Mouse (Mus musculus): ENCODE measurements around the gene Cmss1. TPM values are rescaled to one million over a fixed set of nuclear protein-coding genes. Genes with fewer than 3 reads are reported as not detected.

Gene Cmss1
- polyA plus RNA-seq, 1 experiment from 2014 or later, result 45.2 TPM

DNA sequence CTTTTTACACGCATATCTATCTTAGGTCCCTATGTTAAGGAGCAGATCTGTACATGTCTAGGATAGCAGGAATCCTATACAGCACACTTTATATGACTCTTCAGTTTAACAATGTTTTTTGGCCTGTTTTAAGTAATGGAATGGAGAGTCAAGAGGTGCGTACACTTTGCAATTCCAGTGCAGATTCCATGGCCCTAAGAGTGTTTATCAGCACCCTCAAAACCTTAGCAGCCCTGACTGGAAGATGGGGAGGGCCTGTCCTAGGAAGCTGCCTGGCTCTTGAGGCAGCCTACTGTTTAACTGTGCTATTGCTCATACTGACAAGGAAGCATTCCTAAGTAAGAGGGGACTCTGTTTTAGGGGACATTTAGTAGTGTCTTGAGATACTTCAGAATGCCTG lies 222.4 kb downstream of the Cmss1 start:
- no peaks in the 10 kb centered on the region for H3K4me1 ChIP-seq (replicated peaks)
- H3K27me3 ChIP-seq (replicated peaks), result no peaks in the 10 kb centered on the region
- WGBS, result 77% methylated on average over 2 of the region's 2 CpGs
- no peak overlapping the region for H3K9ac ChIP-seq
- H3K27ac ChIP-seq, result no peak overlapping the region
- H3K36me3 ChIP-seq, result no peaks in the 10 kb centered on the region
- no peaks in the 10 kb centered on the region for H3K9me3 ChIP-seq
- ATAC-seq, result no peak
- H3K4me3 ChIP-seq (replicated peaks), result no peak overlapping the region
- H3K4me2 ChIP-seq (replicated peaks), result no peak overlapping the region

DNA sequence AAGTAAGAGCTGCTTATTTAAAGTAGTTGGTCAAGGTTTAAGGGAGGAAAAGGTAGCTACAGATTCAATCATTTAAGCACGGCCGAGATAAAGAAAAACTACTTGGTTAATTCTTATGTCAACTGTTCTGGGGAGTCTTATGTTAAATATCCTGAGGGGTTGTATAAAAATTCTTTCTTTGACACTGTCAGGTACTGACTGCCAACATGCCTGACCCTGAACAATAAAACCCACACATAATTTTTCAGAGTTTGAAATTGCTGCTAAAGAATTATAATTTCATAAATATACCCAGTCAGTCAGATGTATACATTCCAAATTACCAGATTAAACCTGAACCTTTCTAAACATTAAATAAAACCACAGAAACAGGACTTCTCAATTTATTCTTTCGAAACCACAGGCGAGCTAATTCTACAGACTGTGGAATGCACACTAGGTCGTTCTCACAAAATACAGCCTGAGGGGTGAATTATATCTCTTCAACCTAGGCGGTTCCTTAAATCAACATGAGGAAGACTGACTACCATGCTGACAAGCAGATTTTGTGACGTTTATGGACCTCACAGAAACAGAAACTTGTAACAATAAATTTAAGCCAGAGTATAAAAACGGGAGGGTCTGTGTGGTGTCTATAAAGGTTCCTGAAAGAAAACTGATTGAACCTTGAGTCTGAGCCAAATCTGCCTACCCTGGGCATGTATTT lies 223.2 kb downstream of the Cmss1 start:
- H3K9ac ChIP-seq, result no peak overlapping the region
- H3K27ac ChIP-seq, result no peak overlapping the region
- no peaks in the 10 kb centered on the region for H3K4me1 ChIP-seq (replicated peaks)
- no peaks in the 10 kb centered on the region for H3K9me3 ChIP-seq
- no peaks in the 10 kb centered on the region for H3K36me3 ChIP-seq
- no peak overlapping the region for H3K4me3 ChIP-seq (replicated peaks)
- no peaks in the 10 kb centered on the region for H3K27me3 ChIP-seq (replicated peaks)
- H3K4me2 ChIP-seq (replicated peaks), result no peak overlapping the region
- 37% methylated on average over 8 of the region's 8 CpGs for WGBS
- peak; percentile 28; the same call in 1 of the 2 replicates for ATAC-seq

DNA sequence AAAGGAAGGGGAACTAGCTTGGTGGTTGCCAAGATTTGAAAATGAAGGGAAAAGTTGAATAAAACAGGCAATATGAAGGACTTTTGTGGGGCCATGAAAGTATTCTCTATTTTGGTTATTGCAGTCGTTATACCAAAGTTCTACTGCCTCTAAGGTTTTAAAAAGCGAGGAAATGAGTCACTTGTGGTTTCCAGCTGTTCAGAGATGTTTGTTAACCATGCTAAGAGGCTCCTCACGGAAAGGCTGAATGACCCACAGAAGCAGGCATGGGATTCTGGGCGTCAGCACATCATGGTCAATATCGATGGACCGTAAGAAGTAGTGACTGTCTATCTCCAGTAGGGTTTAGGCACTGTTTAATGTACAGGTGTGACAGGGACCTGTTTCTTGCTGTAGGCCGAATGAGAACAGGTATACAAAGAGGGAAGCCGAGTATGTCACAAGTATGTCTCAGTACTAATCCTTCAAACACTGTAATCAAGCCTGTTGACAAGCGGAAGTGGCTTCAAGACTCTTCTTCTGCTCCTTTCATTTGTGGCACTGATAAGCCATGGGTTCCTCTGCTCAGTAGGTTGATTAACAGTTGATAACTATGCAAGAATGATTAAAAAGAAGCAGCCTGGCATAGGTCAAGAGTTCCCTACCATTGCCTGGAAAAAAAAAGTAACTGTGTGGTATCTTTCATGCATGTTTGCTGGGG lies 227.9 kb downstream of the Cmss1 start:
- no peak overlapping the region for H3K27ac ChIP-seq
- no peak for ATAC-seq

DNA sequence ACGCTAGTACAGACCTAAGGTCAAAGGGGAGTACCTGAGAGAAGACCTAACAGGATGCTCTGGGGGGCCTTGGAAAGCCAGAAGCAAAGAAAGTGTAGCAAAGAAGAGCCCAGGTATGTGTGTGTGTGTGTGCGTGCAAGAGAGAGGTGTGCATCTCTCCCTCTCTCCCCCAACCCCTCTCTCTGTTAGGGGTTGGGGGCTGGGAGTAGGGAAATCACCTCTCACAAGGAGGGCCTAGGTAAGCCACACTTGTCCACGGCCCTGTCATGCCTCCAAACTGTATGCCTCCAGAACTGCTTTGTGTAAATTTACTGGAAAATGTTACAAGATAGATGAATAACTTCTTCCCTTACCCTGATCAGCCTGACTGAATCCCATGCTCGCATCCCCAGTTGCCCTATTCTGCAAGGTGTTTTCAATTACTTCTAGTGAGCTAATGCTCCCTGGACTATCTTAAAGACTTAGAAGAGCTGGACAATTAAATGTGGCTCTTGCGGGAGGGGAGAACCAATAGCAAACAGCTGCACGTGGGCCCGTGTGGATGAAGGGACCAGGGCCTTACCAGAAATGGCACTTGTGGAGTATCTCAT lies 231.3 kb downstream of the Cmss1 start:
- no peaks in the 10 kb centered on the region for H3K27me3 ChIP-seq (replicated peaks)
- H3K4me3 ChIP-seq (replicated peaks), result no peak overlapping the region
- H3K9me3 ChIP-seq, result no peaks in the 10 kb centered on the region
- H3K4me1 ChIP-seq (replicated peaks), result no peaks in the 10 kb centered on the region
- no peak overlapping the region for H3K4me2 ChIP-seq (replicated peaks)
- WGBS, result 81% methylated on average over 7 of the region's 7 CpGs
- no peak overlapping the region for H3K9ac ChIP-seq
- no peak for ATAC-seq
- no peak overlapping the region for H3K27ac ChIP-seq
- H3K36me3 ChIP-seq, result no peaks in the 10 kb centered on the region

More for the DNA sequence above, 227.9 kb downstream of the Cmss1 start:
- Histone ChIP-seq H3K4me3 (replicated peaks) (no peak overlapping the region), H3K4me1 (replicated peaks) (no peaks in the 10 kb centered on the region), H3K9ac (no peak overlapping the region), H3K27me3 (replicated peaks) (no peaks in the 10 kb centered on the region), H3K36me3 (no peaks in the 10 kb centered on the region), H3K4me2 (replicated peaks) (no peak overlapping the region), H3K9me3 (no peaks in the 10 kb centered on the region)
- WGBS, result 86% methylated on average over 9 of the region's 9 CpGs

GRCm38 (mm10) chr16:57372156-57372555 lies 234.5 kb downstream of the Cmss1 start:
- Histone ChIP-seq H3K27ac (no peak overlapping the region), H3K36me3 (no peaks in the 10 kb centered on the region), H3K4me1 (replicated peaks) (peaks cover 6% of the 10 kb centered on the region; the same call in 1 of the 2 replicates), H3K9ac (no peak overlapping the region), H3K4me2 (replicated peaks) (no peak overlapping the region), H3K27me3 (replicated peaks) (no peaks in the 10 kb centered on the region), H3K9me3 (no peaks in the 10 kb centered on the region), H3K4me3 (replicated peaks) (no peak overlapping the region)
- ATAC-seq, result peak; percentile 63; the same call in 1 of the 2 replicates
- 56% methylated on average over 3 of the region's 3 CpGs for WGBS

GRCm38 (mm10) chr16:57369846-57370496 lies 236.7 kb downstream of the Cmss1 start:
- WGBS, result 75% methylated on average over 8 of the region's 8 CpGs
- H3K27ac ChIP-seq, result no peak overlapping the region

GRCm38 (mm10) chr16:57366941-57367694 lies 239.5 kb downstream of the Cmss1 start:
- ATAC-seq, result 0 out of 2 replicates have a peak, but pooled peaks have one; percentile 13

More at GRCm38 (mm10) chr16:57369846-57370496, 236.7 kb downstream of the Cmss1 start:
- no peak for ATAC-seq
- H3K4me1 ChIP-seq (replicated peaks), result peaks cover 6% of the 10 kb centered on the region; the same call in 1 of the 2 replicates
- H3K36me3 ChIP-seq, result no peaks in the 10 kb centered on the region
- no peak overlapping the region for H3K4me2 ChIP-seq (replicated peaks)
- no peak overlapping the region for H3K9ac ChIP-seq
- H3K27me3 ChIP-seq (replicated peaks), result no peaks in the 10 kb centered on the region
- H3K9me3 ChIP-seq, result no peaks in the 10 kb centered on the region
- H3K4me3 ChIP-seq (replicated peaks), result no peak overlapping the region

DNA sequence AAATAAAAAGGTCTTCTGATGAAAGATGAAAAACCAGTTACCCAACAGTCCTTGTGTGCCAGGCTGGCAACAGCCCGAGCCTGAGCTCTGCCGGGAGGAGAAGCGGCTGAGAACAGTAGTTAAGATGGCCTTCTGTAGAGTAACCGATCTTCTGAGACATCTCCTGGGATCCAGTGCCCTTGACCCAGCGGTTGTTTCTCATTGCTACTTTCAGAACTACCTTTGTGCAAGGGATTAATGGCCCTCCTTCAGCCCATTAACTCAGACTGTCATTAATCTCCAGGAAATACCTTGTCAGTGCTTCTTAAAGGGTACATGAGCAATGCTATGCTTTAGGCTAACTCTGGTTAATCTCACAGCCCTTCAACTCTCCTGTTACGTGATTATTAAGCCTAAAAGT lies 240.5 kb downstream of the Cmss1 start:
- no peak overlapping the region for H3K4me3 ChIP-seq (replicated peaks)
- H3K4me1 ChIP-seq (replicated peaks), result peaks cover 11% of the 10 kb centered on the region
- no peaks in the 10 kb centered on the region for H3K9me3 ChIP-seq
- H3K9ac ChIP-seq, result no peak overlapping the region
- peak; percentile 44; the same call in 1 of the 2 replicates for ATAC-seq
- no peak overlapping the region for H3K4me2 ChIP-seq (replicated peaks)
- H3K27ac ChIP-seq, result no peak overlapping the region
- WGBS, result 52% methylated on average over 6 of the region's 6 CpGs
- no peaks in the 10 kb centered on the region for H3K36me3 ChIP-seq
- H3K27me3 ChIP-seq (replicated peaks), result no peaks in the 10 kb centered on the region

More at GRCm38 (mm10) chr16:57366941-57367694, 239.5 kb downstream of the Cmss1 start:
- no peak overlapping the region for H3K9ac ChIP-seq
- no peaks in the 10 kb centered on the region for H3K36me3 ChIP-seq
- peak overlapping the region; percentile 72 for H3K27ac ChIP-seq
- H3K4me1 ChIP-seq (replicated peaks), result peaks cover 11% of the 10 kb centered on the region
- no peak overlapping the region for H3K4me3 ChIP-seq (replicated peaks)
- H3K27me3 ChIP-seq (replicated peaks), result no peaks in the 10 kb centered on the region
- 31% methylated on average over 18 of the region's 18 CpGs for WGBS
- H3K4me2 ChIP-seq (replicated peaks), result no peak overlapping the region
- no peaks in the 10 kb centered on the region for H3K9me3 ChIP-seq

DNA sequence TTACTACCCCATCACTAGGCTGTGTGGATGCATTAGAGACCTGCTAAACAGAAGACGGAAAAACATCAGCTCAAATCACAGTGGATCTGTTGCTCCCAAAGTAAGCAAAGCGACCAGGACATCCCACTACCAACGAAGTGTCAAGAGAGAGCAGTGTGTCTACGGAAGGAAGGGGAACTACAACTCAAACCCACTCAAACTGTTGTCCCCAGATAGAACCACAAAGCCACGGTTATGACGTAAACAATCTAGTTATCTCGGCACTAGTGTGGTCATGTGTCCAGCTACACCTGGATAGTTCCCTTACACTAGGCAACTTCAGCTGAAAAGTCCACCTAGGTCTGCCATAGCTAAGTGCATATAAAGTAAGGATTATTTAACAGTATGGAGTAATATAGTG lies 242.2 kb downstream of the Cmss1 start:
- Histone ChIP-seq H3K27ac (no peak overlapping the region), H3K27me3 (replicated peaks) (no peaks in the 10 kb centered on the region), H3K4me1 (replicated peaks) (peaks cover 9% of the 10 kb centered on the region), H3K9ac (no peak overlapping the region), H3K4me3 (replicated peaks) (no peak overlapping the region), H3K4me2 (replicated peaks) (no peak overlapping the region), H3K36me3 (no peaks in the 10 kb centered on the region), H3K9me3 (no peaks in the 10 kb centered on the region)
- no peak for ATAC-seq
- WGBS, result 59% methylated on average over 7 of the region's 7 CpGs

- Histone ChIP-seq H3K9ac (peak overlapping the region; percentile 26; the same call in 1 of the 2 replicates), H3K27ac (no peak overlapping the region)
- WGBS, result 35% methylated on average over 18 of the region's 18 CpGs
These were observed 243.8 kb downstream of the Cmss1 start for GRCm38 (mm10) chr16:57362679-57363401.

DNA sequence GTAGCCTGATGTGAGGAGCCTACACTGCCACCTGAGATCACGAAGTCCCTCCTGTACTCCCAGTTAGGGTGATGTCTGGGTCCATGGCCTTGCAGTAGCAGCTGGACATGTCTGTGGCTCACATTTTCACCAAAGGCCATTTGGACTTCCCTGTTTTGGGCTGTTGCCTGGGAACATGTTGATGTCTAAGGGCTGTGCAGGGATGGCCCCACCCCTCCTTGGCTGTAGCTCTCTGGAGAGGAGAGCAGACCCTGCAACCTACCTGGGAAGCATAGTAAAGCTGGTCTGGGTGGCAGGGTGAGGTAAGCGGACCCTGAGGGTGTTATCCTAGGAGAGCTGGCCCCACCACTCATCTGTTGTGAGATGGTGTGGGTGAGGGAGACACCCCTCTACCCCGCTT lies 245.9 kb downstream of the Cmss1 start:
- H3K9me3 ChIP-seq, result no peaks in the 10 kb centered on the region
- no peak for ATAC-seq
- no peak overlapping the region for H3K4me2 ChIP-seq (replicated peaks)
- H3K36me3 ChIP-seq, result no peaks in the 10 kb centered on the region
- no peak overlapping the region for H3K9ac ChIP-seq
- H3K4me1 ChIP-seq (replicated peaks), result peaks cover 5% of the 10 kb centered on the region; the same call in 1 of the 2 replicates
- no peak overlapping the region for H3K4me3 ChIP-seq (replicated peaks)
- no peak overlapping the region for H3K27ac ChIP-seq
- no peaks in the 10 kb centered on the region for H3K27me3 ChIP-seq (replicated peaks)
- 94% methylated on average over 3 of the region's 3 CpGs for WGBS

More at GRCm38 (mm10) chr16:57362679-57363401, 243.8 kb downstream of the Cmss1 start:
- Histone ChIP-seq H3K4me2 (replicated peaks) (peak overlapping the region; percentile 34; the same call in 1 of the 2 replicates), H3K4me3 (replicated peaks) (no peak overlapping the region), H3K4me1 (replicated peaks) (peaks cover 9% of the 10 kb centered on the region), H3K36me3 (no peaks in the 10 kb centered on the region), H3K27me3 (replicated peaks) (no peaks in the 10 kb centered on the region), H3K9me3 (no peaks in the 10 kb centered on the region)
- peak; percentile 71 for ATAC-seq
